Mouse (Mus musculus) T-cell, adult 66 days (primary cell): ENCODE results near the gene Nr3c2. TPM values are rescaled to one million over a fixed set of nuclear protein-coding genes. Genes with fewer than 3 reads are reported as not detected.

Experiments used
- total RNA-seq, 2 experiments: library from RNA; stranded (reverse); gene quantifications; 3 replicates in 1 of 2; 4 replicates in 1 of 2; pipeline ENCODE4 v1.2.4; 2023

Gene Nr3c2
- 1 to 10 TPM in 1 of 2 experiments, under 1 TPM in 1; 0.67 to 1.0 TPM for total RNA-seq

GRCm38 (mm10) chr8:76899411-76900154 is at the start of gene Nr3c2:
TSS of gene Nr3c2 (plus strand) at chr8:76899442.

